Mouse (Mus musculus) heart, embryonic 16.5 days (tissue): ENCODE measurements around the gene Cdc27. TPM values are rescaled to one million over a fixed set of nuclear protein-coding genes. Genes with fewer than 3 reads are reported as not detected.
"Not testable (repeated sequence)": the region's sequence is repeated elsewhere in the genome, so short reads cannot be mapped to it uniquely, and the experiment has no call there.

ENCODE experiments used
- ATAC-seq: fragments of 200-750 bp; cut with Nextera tagmentation; replicated peaks from 2 replicates; pipeline ENCODE4 v1.8.0; 2017; ENCODE audit warnings: moderate number of reproducible peaks; ENCODE audit not compliant: insufficient read depth, low FRiP score; ENCODE audit errors: extremely low read depth
- H3K27ac ChIP-seq: fragments of 300-500 bp; sonication (generic); 2 replicates; pipeline ENCODE4 v1.5.1; 2014; ENCODE audit warnings: mild to moderate bottlenecking, low read length, control low read depth, moderate library complexity
- H3K27me3 ChIP-seq: fragments of 300-500 bp; sonication (generic); 2 replicates; pipeline ENCODE4 v1.6.1; 2014; ENCODE audit warnings: low read length, mixed read lengths; ENCODE audit not compliant: control insufficient read depth, insufficient read depth
- H3K36me3 ChIP-seq: fragments of 300-500 bp; sonication (generic); 2 replicates; pipeline ENCODE4 v1.6.1; 2014; ENCODE audit not compliant: control insufficient read depth, insufficient read depth
- H3K4me1 ChIP-seq: fragments of 300-500 bp; sonication (generic); 2 replicates; pipeline ENCODE4 v1.6.1; 2014; ENCODE audit warnings: low read length, mixed read lengths; ENCODE audit not compliant: control insufficient read depth, insufficient read depth
- H3K4me2 ChIP-seq: fragments of 300-500 bp; sonication (generic); 2 replicates; pipeline ENCODE4 v1.6.1; 2014; ENCODE audit warnings: low read depth, mild to moderate bottlenecking, control low read depth, low read length
- H3K4me3 ChIP-seq: fragments of 300-500 bp; sonication (generic); 2 replicates; pipeline ENCODE4 v1.5.1; 2014; ENCODE audit warnings: mild to moderate bottlenecking, control low read depth, low read length
- H3K9ac ChIP-seq: fragments of 300-500 bp; sonication (generic); 2 replicates; pipeline ENCODE4 v1.6.1; 2014; ENCODE audit warnings: low read length, control low read depth
- H3K9me3 ChIP-seq: fragments of 300-500 bp; sonication (generic); replicated peaks from 2 replicates; pipeline ENCODE4 v1.6.1; 2016; ENCODE audit warnings: low read length; ENCODE audit not compliant: control insufficient read depth
- WGBS: fragments of 180-500 bp; shearing (Covaris S2); extraction: QIAGEN DNeasy Blood & Tissue Kit; methylation state at CpG from one replicate; pipeline ENCODE4 v1.1.7; 2014; 5-methylcytosine and 5-hydroxymethylcytosine counted together
- polyA plus RNA-seq: library from polyadenylated mRNA; unstranded; fragments of >200 nt; fragmentation: Nextera tagmentation; extraction: Ambion mirVana; gene quantifications from 2 replicates; pipeline ENCODE4 v1.2.1, GENCODE M21; 2015

Gene Cdc27
- polyA plus RNA-seq, 1 experiment from 2014 or later, result 33.9 TPM

DNA sequence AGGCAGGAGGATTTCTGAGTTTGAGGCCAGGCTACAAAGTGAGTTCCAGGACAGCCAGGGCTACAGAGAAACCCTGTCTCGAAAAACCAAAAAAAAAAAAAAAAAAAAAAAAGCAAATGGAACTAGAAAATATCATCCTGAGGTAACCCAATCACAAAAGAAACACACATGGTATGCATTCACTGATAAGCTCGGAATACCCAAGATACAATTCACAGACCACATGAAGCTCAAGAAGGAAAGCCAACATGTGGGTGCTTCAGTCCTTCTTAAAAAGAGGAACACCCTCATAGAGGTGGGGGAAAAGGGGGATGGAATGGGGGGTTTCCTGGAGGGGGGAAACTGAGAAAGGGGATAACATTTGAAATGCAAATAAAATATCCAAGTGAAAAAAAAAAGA lies 7.1 kb downstream of the Cdc27 start:
- H3K27ac ChIP-seq, H3K36me3 ChIP-seq, H3K4me2 ChIP-seq, H3K9ac ChIP-seq, H3K27me3 ChIP-seq, H3K4me3 ChIP-seq, H3K9me3 ChIP-seq, ATAC-seq: not testable (repeated sequence)
- H3K4me1 ChIP-seq, result peaks cover 20% of the 10 kb centered on the region
- 63% methylated on average over 2 of the region's 2 CpGs for WGBS

GRCm38 (mm10) chr11:104539811-104540210 lies 10.6 kb downstream of the Cdc27 start:
- WGBS, result 92% methylated on average over 5 of the region's 5 CpGs
- Histone ChIP-seq H3K9ac (no peak overlapping the region), H3K36me3 (peaks cover 4% of the 10 kb centered on the region; the same call in 1 of the 2 replicates), H3K4me2 (no peak overlapping the region), H3K4me3 (no peak overlapping the region), H3K9me3 (no peaks in the 10 kb centered on the region), H3K27me3 (no peaks in the 10 kb centered on the region), H3K4me1 (peaks cover 6% of the 10 kb centered on the region; the same call in 1 of the 2 replicates), H3K27ac (no peak overlapping the region)
- no peak for ATAC-seq

- 0 out of 2 replicates have a peak, but pooled peaks cover 2% of the 10 kb centered on the region for H3K4me1 ChIP-seq
- H3K9me3 ChIP-seq, result no peaks in the 10 kb centered on the region
- H3K27ac ChIP-seq, result no peak overlapping the region
- no peak for ATAC-seq
- peaks cover 15% of the 10 kb centered on the region for H3K36me3 ChIP-seq
- no peak overlapping the region for H3K9ac ChIP-seq
- H3K4me3 ChIP-seq, result no peak overlapping the region
- H3K4me2 ChIP-seq, result no peak overlapping the region
- H3K27me3 ChIP-seq, result no peaks in the 10 kb centered on the region
- WGBS, result 93% methylated on average over 2 of the region's 2 CpGs
Observed at GRCm38 (mm10) chr11:104537945-104538555, 12.4 kb downstream of the Cdc27 start.

- Histone ChIP-seq H3K4me3 (no peak overlapping the region), H3K4me2 (no peak overlapping the region), H3K4me1 (0 out of 2 replicates have a peak, but pooled peaks cover under 1% of the 10 kb centered on the region), H3K36me3 (peaks cover 17% of the 10 kb centered on the region), H3K9ac (no peak overlapping the region), H3K27ac (no peak overlapping the region), H3K27me3 (no peaks in the 10 kb centered on the region), H3K9me3 (no peaks in the 10 kb centered on the region)
- WGBS, result 81% methylated on average over 2 of the region's 2 CpGs
- ATAC-seq, result no peak
Observed at GRCm38 (mm10) chr11:104536843-104537242, 13.6 kb downstream of the Cdc27 start.

DNA sequence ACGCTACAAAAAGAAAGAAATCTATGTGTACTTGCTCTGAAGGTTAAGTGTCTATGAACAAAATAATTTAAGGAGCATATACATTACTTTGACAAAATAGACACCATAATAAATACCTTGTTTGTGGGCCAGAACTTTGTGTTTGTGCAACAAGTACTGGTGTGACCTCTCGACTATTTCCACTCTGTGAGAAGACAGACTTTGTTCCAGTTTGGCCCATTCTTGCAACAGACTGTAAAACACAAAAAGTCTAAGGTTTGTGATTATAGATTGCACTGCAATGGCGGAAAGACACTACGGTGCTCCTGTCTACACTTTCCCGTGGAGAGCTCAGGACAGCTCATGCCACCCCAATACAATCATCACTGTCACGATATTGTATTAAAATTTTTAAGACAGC lies 24.5 kb downstream of the Cdc27 start:
- ATAC-seq, result no peak
- 91% methylated on average over 6 of the region's 6 CpGs for WGBS
- H3K4me2 ChIP-seq, result no peak overlapping the region
- H3K4me1 ChIP-seq, result no peaks in the 10 kb centered on the region
- no peak overlapping the region for H3K9ac ChIP-seq
- H3K27me3 ChIP-seq, result no peaks in the 10 kb centered on the region
- H3K4me3 ChIP-seq, result no peak overlapping the region
- H3K36me3 ChIP-seq, result peaks cover 54% of the 10 kb centered on the region
- no peaks in the 10 kb centered on the region for H3K9me3 ChIP-seq
- no peak overlapping the region for H3K27ac ChIP-seq

DNA sequence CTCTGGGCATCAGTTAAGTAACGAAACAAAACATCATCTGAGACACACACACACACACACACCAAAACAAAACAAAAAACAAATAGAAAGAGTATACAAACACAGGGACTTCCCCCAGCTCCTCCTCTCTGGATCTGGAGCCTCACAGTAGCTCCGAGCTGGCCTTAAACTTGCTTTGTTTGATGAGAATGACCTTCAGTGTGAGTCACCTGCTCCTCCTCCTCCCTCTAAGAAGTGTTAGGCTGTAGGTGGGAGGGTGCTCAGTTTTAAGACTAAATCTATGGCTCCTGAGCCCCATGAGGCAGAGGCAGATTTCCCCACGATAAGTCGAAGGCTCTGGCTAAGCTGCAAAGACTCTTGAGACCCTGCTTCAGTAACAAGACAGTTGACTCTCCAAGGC lies 38.0 kb downstream of the Cdc27 start:
- no peak overlapping the region for H3K4me3 ChIP-seq
- H3K27me3 ChIP-seq, result no peaks in the 10 kb centered on the region
- H3K4me2 ChIP-seq, result no peak overlapping the region
- peaks cover 64% of the 10 kb centered on the region for H3K36me3 ChIP-seq
- no peaks in the 10 kb centered on the region for H3K9me3 ChIP-seq
- no peak overlapping the region for H3K9ac ChIP-seq
- no peak overlapping the region for H3K27ac ChIP-seq
- no peak for ATAC-seq
- H3K4me1 ChIP-seq, result no peaks in the 10 kb centered on the region
- 78% methylated on average over 4 of the region's 4 CpGs for WGBS

DNA sequence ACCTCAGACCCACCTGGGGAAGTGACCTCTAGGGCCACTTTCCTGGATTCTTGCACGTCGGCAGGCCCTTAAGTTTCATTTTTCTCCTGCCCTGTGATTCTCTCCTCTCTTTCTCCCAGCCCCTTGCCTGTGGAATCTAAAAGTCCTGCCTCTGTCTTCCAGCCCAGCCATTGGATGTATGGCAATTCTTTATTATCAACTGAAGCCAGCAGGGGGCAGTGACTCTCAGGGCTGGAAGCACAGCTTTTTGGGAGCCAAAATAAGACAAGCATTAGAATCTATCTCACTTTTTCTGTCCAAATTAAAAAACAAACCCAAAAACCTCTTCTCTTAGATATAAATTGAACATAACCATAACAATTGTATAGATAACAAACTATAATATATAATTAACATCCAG lies 39.8 kb downstream of the Cdc27 start:
- 79% methylated on average over 2 of the region's 2 CpGs for WGBS
- no peaks in the 10 kb centered on the region for H3K9me3 ChIP-seq
- no peak overlapping the region for H3K27ac ChIP-seq
- no peak overlapping the region for H3K4me2 ChIP-seq
- no peak for ATAC-seq
- H3K4me1 ChIP-seq, result no peaks in the 10 kb centered on the region
- no peaks in the 10 kb centered on the region for H3K27me3 ChIP-seq
- H3K4me3 ChIP-seq, result no peak overlapping the region
- no peak overlapping the region for H3K9ac ChIP-seq
- peaks cover 60% of the 10 kb centered on the region for H3K36me3 ChIP-seq

DNA sequence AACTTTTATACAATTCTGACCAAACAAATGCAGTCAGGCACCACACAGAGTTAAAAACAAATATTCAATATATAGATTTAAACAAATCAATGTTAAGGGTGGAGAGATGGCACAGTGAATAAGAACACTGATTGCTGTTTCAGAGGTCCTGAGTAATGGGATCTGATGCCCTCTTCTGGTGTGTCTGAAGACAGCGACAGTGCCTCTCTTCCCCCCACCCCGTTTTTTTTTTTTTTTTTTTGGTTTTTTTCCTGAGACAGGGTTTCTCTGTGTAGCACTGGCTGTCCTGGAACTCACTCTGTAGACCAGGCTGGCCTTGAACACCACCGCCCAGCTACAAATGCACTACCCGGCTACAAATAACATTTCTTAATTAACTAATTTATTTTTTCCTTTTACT lies 42.0 kb downstream of the Cdc27 start:
- H3K36me3 ChIP-seq, result peaks cover 60% of the 10 kb centered on the region
- H3K9ac ChIP-seq, result no peak overlapping the region
- H3K4me3 ChIP-seq, result no peak overlapping the region
- 91% methylated on average over 4 of the region's 4 CpGs for WGBS
- H3K4me1 ChIP-seq, result no peaks in the 10 kb centered on the region
- no peak overlapping the region for H3K27ac ChIP-seq
- H3K27me3 ChIP-seq, result no peaks in the 10 kb centered on the region
- H3K4me2 ChIP-seq, result no peak overlapping the region
- no peaks in the 10 kb centered on the region for H3K9me3 ChIP-seq
- ATAC-seq, result no peak

DNA sequence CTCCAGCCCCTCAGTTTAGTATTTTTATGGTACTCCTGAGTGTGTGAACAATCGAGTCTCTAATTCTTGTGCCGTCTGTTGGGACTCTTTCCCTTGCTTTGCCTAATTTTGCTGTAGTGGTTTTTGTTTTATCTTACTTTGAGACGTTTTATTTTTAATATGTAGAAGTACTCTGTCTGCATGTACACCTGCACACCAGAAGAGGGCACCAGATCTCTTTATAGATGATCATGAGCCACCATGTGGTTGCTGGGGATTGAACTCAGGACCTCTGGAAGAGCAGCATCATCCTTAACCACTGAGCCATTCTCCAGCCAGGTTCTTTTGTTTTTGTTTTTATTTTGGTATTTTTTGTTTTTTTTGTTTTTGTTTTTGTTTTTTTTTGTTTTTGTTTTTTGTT lies 62.1 kb downstream of the Cdc27 start:
- H3K4me3 ChIP-seq, result no peak overlapping the region
- no peaks in the 10 kb centered on the region for H3K9me3 ChIP-seq
- no peak overlapping the region for H3K27ac ChIP-seq
- no peak overlapping the region for H3K4me2 ChIP-seq
- H3K4me1 ChIP-seq, result no peaks in the 10 kb centered on the region
- no peaks in the 10 kb centered on the region for H3K36me3 ChIP-seq
- ATAC-seq, result no peak
- 76% methylated on average over 3 of the region's 3 CpGs for WGBS
- no peaks in the 10 kb centered on the region for H3K27me3 ChIP-seq
- H3K9ac ChIP-seq, result no peak overlapping the region
